Mouse (Mus musculus) ovary, postnatal 14 days (tissue): ENCODE results near the gene Pcna.
"Not testable (repeated sequence)": the region's sequence is repeated elsewhere in the genome, so short reads cannot be mapped to it uniquely, and the experiment has no call there.

Source experiments
- DNase-seq: peaks from one replicate; pipeline ENCODE4 v3.0.0; 2022; ENCODE audit warnings: low spot score

Gene Pcna

DNA sequence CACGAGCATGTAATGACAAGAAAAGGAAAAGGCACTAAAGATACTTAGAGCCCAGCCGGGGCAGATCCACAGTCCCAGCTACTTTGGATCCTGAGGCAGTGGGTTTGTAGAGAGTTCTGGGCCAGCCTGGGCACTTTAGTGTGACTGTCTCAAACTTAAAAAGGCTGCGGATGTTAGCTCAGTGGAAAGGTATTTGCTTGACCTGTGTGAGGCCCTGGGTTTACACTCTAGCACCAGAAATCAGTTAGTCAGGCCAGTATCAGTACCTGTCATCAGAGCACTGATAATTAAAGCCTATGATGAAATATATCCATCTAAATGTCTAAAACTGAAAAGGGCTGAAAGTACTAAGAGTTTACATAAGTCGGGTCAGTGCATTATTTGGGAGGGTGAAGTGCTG lies 23.1 kb upstream of the Pcna start:
- DNase-seq = no peak

DNA sequence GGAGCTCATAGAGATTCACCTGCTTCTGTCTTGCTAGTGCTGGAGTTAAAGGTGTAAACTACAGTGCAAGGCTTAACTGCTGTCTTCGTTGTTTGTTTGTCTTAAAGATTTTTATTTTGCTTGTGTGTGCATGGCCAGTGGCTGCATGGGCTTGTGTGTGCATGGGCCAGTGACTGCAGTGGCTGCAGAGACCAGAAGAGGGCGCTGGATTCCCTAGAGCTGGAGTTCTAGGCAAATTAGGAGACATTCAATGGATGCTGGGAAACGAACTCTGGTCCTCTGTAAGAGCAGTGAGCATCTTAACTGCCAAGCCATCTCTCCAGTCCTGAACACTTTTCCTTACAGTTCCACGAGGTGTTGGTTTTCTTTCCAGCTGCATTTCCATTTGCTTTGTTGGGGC lies 22.4 kb upstream of the Pcna start:
- DNase-seq = no peak

DNA sequence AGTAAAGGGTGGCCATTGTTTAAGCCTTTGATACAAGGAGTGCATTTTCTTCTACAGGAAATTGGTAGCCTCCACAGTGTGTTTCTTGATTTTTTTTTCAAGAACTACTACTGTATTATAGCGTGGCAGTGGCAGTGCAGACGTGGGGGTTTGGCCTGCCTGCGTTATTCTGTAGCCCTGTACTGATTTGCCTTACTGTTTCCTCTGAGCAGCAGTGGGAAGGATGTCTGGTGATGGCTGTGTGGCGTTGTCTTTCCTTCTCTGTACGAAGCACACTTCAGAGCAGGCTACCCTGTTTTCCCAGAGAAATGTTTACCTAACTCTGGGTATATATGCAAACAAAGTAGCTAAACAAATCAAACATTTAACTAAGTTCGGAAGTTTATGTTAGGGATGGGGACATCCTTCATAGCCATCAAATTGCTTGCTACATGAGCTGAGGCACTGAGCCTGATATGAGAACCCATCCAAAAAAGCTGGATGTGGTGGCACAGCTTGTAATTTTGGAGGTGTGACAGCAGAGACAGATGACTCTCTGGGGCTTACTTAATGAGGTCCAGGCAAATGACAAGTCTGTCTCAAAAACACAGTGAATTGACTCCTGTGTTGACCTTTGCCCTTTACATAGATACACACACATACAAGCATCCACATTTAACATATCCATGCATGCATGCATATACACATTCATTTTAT lies 19.7 kb upstream of the Pcna start:
- DNase-seq = no peak

DNA sequence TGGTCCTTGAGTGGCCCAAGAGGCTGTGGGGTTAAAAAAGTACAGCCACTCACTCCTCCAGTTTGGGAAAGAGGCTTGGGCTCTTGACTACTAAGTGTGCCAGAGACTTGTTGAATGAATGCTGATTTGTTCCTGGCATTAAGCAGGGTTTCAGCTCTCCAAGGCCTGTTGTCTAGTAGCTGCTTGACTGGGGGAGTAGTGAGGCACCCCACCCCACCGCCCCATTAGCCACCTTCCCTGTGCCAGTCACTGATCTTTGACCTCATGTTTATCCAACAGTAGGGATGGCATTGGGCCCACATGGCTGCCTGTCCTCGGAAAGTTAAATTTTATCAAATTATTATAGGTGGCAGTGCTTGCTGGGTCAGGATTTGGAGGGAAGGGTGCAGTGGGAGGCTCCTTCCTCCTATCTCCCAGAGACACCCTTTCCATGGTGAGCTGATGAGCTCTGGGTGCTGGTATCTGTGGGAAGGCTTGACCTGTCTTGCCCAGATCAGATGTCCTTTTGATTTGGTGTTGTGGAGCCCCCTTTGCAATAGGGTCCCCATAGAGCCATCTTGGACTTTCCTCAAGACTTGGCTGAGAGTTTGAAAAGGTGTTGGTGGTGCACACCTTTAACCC lies 17.3 kb upstream of the Pcna start:
- DNase-seq = no peak

DNA sequence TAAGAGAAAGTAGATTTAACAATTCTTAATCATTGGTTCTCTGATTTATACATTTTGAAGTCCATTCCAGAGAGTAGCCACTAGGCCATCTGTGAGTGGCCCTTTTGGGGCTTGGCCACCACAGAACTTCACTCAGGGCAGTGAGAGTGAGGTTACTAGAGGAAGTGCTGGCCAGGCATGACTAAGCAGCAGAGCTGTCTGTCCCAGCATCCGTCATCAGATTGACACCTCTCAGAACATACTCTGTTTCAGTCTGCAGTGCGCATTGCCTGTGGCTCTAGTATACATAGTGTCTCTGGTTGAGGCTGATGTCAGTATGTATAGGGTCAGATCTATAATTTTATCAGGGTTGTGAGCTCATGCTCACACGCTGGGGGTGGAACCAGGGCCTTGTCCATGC lies 16.1 kb upstream of the Pcna start:
- DNase-seq = no peak

DNA sequence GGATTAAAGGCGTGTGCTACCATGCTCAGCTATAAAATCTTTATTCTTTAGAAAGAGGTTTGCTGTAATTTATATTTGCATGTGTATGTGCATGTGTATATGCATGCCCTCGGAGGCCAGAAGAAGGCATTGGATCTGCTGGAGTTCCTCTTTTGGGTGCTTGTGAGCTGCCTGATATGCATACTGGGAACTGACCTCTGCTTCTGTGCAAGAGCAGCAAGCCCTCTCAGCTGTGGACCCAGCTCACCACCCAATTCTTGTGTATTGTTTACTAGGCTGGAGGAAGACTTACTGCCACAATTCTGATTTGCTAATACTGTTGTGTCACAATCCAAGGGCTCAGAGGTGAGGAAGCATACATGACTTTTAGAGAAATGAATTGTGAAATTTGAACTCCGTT lies 13.0 kb upstream of the Pcna start:
- no peak for DNase-seq

DNA sequence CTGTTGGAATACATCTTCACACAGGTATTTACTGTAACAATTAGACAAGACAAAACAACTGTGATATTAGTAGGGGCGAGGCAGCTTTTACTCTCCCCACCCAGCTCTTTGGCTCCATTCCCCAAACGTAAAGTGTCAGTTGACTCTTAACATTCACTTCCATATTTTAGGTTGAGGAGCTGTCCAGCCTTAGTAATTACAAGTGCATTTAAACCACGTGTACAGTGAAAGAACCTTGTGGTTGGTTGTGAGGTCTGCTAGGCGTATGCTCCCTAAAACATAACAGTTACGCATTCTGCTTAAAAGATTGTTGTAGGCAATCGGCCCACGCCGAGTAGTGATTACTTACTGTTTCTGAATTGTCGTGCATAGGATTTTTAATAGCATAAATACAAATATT lies 12.1 kb upstream of the Pcna start:
- no peak for DNase-seq

DNA sequence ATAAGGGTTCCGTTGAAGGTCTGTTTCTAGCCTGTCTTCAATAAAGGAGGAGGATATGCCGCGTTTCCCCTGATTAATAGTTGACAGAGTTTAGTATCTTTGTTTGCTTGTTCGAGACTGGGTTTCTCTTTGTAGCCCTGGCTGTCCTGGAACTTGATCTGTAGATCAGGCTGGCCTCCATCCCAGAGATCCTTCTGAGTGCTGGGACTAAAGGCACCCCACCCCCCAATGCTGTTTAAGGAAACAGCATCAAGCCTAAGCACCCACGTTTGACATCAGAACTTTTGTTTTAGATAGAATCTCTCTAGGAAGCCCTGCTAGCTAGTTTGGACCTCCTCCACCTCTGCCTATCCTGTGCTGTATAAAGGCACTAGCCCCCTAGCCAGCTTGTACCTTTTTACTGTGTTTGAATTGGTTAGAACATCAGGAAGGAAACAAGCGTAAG lies 11.2 kb upstream of the Pcna start:
- no peak for DNase-seq

DNA sequence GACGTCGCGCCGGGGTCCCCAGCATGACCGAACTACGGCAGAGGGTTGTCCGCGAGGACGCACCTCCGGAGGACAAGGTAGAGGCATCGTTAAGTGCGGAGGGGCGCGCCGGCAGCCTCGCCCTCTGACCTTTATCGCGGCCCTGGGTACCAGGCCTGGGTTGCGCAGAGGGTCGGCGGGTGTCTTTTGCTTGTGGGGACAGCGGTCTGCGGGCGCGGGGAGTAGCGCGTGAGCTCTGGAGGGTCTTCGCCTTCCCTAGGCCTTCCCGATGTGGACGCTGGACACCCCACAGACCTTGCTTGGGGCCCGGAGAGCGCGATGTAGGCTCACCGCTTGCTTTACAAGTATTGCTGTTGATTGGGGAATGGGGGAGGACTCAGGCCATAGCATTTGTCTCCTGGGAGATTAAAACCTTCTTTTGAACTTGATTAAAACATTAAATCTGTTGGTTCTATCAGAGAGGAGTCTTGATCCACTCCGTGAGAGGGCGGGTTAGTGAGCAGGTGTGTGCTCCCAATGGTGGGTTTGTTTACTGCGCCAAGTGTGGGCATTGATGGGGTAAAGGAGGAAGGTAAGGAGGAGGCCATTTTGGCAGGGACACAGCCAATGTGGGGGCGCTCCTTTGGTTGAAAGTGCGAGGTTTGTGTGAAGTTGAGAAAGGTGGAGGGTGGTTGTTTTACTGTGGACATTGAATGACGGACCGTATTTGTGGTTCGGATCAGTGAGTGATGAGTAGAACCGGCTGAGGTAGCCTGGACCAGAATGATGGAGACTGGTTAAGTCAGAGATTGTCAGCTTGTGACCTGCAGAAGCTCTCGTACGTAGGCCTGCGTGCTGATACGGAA lies 10.5 kb upstream of the Pcna start:
- no peak for DNase-seq

DNA sequence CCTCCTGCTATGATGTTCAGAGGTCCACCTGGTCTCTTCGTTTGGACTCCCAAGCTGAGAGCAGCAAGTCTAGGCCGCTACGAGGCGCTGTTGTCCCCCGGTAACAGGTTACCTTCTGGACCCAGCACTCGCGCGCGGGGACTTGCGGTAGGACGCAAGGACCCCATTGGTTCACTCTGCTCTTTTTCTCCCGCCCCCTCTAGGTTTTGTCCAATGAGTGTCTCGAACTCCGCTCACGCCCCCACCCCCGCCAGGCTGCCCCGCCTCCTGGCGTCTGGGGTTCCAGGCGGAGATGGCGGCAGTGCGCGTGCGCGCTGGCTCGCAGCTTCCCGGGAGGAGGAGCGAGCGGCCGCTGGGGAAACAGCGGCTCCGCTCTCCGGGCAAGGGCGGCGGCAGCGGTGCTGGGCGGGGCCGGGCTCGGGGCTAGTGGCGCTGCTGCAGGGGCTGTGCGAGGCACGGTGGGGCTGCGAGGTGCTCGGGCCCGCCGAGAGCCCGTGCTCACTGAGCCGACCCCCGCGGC lies 9.8 kb upstream of the Pcna start, which contains the start of gene Cds2:
Gene Cds2 (plus strand): TSS at position 270 of the 520 bp plus-strand sequence.
- peak; percentile 98 for DNase-seq

DNA sequence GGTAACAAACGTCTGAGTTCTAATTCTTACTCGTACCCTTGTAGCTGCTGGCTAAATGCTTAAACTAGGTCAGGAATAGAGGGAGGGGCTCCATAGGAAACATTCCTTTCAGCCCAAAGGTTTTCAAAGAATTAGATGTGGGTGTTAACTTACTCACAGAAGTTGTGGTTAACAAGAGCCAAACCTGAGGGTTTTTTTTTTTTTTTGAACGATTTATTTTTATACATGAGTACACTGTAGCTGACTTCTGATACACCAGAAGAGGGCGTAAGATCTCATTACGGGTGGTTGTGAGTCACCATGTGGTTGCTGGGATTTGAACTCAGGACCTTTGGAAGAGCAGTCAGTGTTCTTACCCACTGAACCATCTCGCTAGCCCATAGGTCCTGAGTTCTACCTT lies 9.1 kb upstream of the Pcna start:
- no peak for DNase-seq

DNA sequence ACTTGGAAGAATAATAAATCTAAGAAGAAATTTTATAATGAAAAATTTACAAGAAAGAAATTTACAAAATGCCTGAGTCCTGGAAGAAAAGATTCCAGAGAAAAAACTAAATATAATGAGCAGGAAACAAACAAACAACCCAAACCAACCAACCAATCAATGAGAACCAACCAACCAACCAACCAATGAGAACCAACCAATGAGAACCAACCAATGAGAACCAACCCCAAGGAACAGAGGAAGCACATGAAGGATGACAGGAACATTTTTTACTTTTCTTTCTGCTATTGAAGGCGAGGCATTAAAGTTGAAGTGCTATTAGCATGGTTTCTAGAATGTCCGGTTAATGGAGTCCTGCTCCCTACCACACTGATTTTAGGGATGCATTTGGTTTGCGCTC lies 7.5 kb upstream of the Pcna start:
- DNase-seq = no peak

DNA sequence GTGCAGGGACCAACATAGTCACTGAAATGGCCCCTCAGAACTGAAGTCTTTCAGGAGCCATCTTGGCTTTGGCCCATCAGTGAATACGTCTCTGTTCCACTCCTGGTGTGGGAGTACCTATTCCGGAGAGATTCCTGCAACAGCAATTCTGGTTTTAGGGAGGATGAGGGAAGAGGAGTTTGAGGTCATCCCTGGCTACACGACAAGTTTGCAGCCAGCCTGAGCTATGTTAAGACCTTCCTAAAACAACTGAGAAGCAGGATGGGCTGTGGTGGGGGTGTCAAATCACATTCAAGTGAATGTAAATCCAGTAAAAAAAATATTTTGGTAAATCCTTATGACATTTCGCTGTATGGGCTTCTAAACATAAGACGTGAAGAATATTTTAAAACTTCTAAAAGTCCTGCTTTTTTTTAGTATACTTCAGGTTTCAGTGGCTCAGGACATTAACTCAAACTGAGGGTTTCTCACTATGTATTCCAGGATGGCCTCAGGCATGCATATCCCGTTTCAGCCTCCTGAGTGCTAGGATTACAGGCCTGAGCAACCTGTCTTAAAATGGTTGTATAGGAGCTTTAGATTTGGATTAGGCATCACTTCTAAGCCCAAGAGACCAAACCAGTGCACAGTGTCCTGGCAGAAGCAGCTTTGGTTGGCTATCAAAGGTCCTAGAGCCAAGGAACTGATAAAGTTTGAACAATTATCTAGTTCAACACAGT lies 4.4 kb upstream of the Pcna start:
- DNase-seq = no peak

DNA sequence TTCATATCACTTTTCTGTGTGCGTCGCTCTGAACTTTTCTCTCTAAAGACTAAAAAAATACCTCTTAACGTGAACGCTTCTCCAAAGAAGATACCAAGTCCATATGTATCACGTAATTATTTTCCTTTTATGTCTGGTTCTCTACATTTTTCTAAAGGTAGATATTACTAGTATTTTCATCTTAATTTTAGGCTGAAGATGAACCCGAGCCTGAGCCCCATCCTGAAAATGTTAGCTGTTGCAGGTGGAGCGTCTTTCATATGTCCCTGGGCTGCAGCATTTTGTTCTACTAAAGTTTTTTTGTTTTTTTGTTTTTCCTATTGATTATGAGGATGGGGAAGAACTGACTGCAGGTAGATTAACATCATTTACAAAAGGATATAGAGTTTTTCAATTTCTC lies 489 bp upstream of the Pcna start:
- no peak for DNase-seq

DNA sequence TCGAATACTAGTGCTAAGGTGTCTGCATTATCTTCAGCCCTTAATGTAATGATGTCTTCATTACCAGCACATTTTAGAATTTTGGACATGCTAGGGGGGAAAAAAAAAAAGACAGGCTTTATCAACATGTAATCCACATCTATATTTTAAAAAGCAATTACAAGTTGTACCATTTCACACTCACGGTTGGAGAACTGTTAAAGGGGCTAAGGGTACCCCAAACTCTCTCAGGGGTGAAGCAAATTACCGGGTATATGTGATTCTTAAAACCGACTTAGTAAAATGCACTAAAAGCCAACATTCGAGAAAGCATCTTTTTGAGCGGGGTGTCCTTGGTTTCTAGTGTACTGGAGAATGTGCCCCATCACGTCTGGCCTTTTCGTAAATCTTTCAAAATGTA lies 1.2 kb downstream of the Pcna start:
- DNase-seq = no peak

DNA sequence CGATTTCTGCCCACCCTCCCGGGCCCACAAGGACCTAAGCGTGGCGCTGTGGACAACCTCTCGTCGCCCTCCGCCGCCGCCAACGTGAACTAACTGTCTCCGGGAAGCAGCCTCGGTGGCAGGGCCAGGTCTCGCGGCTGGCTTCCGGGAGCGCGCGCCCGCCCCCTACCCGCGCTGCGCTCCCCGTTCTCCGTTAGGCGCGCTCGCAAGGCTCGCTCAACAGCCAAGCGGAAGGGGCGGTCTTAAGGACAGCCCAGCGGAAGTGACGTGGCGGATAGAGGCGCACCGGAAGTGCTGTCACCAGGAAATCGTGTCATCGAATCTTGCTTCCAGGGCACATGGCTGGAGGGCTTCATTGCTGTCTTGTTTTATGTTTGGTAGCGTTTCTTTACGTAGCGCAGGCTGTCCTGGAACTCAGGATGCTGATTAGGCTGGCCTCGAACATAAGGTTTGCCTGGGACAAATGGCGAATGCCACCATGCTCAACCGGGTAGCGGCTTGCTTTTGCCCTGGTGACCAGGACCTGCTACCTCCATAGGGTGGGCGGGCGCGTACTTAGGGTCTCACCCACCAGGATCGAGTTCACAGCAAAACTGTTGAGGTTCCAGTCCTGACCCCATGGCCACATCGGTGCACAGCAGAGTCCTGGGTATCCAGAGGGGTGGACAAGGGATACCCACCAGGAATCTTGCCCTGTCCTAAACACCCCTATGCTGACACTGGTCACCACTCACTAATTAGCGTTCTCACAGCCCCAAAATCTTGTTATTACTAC lies 5.4 kb downstream of the Pcna start, which contains the start of gene Tmem230:
Gene Tmem230 (minus strand): TSS at position 269 of the 775 bp plus-strand sequence.
- DNase-seq = peak; percentile 92

DNA sequence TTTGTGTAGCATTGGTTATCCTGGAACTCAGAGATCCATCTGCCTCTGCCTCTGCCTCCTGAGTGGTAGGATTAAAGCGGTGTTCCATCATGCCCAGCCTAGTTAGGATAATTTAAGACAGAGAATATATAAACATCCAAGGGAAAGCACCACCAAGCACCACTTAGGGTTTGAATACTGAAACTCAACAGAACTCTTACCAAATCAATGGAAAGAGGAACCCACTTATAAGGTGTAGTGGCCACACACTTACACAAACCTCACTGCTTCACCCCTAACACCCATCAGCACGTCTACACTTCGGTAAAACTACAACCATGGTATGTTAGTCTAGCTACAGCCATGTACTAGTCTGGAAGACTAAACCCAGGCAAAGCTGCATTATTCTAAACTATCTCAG lies 9.7 kb downstream of the Pcna start:
- DNase-seq = no peak

DNA sequence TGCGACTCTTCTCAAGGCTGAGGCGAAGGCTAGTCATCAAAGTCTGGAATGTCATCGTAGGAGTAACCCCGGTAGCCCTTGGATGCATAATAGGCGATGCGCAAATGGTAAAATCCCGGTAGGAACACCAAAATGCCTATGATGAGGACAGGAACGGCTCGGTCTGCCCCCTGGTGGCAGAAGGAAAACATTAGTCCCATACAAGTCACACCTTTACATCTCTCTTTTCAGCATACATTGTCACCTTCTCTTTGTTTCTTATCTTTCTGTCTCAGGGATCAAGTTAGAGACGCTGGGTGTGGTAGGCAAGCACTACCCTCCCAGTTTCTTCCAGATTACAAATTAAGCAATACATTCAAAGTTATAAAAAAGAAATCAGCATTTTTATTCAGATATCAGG lies 12.7 kb downstream of the Pcna start:
- DNase-seq = peak; percentile 36

DNA sequence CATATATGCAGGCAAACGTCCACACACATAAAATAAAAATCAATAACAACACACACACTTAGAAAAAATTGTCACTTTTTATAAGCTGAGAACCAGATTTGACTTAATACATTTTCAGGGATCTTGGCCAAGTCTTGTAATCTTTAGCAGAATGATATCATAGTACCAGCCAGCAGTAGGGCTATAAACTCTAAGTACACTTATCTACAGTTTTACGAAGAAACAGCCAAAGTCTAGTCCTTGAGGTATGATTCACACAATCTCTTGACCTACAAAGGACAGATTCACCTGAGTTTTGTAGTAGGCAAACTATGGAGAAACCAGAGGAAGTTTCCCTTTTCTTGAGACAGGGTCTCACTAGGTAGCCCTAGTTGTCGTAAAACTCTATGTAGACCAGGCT lies 13.7 kb downstream of the Pcna start:
- not testable (repeated sequence) for DNase-seq

DNA sequence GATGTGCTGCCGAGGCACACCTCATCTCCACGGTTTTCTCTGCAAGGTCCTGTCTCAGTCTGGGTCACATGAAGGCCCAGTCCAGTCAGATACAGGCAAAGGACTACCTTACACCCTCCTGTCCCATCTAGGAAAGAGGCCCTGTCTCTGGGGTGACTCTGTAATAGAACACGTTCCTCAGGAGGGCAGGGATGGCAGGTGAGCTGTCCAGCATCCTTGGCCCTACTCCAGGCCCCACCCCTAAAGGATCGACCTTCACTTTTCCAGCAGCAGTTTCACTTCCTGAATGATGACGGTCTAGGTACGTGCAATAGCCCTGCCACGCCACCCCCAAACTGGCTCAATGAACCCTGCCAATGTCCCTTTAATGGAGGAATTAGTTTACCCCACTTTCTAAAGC lies 17.1 kb downstream of the Pcna start:
- DNase-seq = no peak

DNA sequence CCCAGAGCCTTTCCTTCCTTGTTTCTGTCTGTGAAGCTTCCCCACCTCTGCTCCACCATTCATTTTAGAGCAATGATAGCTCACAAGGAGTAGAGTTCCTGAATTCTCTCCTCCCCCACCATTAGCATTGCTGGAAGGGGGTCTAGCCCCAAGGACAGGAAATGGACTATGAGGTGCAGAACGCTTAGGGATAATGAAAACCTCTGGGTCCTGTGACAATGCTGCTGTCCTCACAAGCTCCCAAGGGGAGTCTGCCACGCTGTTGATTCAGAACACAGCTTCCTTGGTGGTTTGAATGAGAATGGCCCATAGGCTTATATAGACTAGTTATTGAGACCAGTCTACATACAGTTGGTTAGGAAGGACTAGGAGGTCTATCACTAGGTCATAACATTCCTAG lies 17.8 kb downstream of the Pcna start:
- no peak for DNase-seq
